In genomic region chr7:120272110-120272509, GRCm38 (mm10) we compare ENCODE assay signal across 12 mouse cellular contexts. TPM values are rescaled to one million over a fixed set of nuclear protein-coding genes. Genes with fewer than 3 reads are reported as not detected.
DNase-seq lines count a peak whose midpoint lies in the region; ATAC-seq and TF ChIP-seq lines count a peak whose summit lies in the region.
"Had no signal": no experiment of that assay in that cellular context is flagged by ENCODE, and none has a peak within 500 bp of the region (broad histone marks: within the 10 kb centered on the region; RNA-seq: fewer than 3 reads in every experiment).

No protein-coding gene starts in this region.

- no peaks in the 10 kb centered on the region for H3K27me3 ChIP-seq in forebrain, embryonic 13.5 days
- H3K27me3 ChIP-seq in forebrain, embryonic 11.5 days (ENCODE audit: control insufficient read depth, insufficient read depth, low read length) = no peaks in the 10 kb centered on the region
- H3K27me3 ChIP-seq in lung, embryonic 14.5 days (ENCODE audit: insufficient read depth, low read length) = no peaks in the 10 kb centered on the region

- TF ChIP-seq CTCF in lung, embryonic 14.5 days (IDR thresholded peaks at IDR 0.05; ENCODE audit: low read depth) = no peak

- no peaks in the 10 kb centered on the region for H3K9me3 ChIP-seq in forebrain, embryonic 13.5 days (replicated peaks)
- H3K9me3 ChIP-seq in forebrain, embryonic 11.5 days (ENCODE audit: control insufficient read depth, low read length) = no peaks in the 10 kb centered on the region
- no peaks in the 10 kb centered on the region for H3K9me3 ChIP-seq in lung, embryonic 14.5 days (ENCODE audit: low read depth, low read length)

- ATAC-seq in forebrain, embryonic 13.5 days = peak; percentile 93
- ATAC-seq in forebrain, embryonic 11.5 days (replicated peaks; ENCODE audit: low FRiP score) = no peak
- no peak for ATAC-seq in lung, embryonic 14.5 days (ENCODE audit: insufficient read depth)
- ATAC-seq: liver, postnatal 0 days had no signal

- H3K4me1 ChIP-seq in forebrain, embryonic 13.5 days = peaks cover 8% of the 10 kb centered on the region; the same call in 1 of the 2 replicates
- no peaks in the 10 kb centered on the region for H3K4me1 ChIP-seq in forebrain, embryonic 11.5 days (replicated peaks; ENCODE audit: control insufficient read depth, insufficient read depth, low read length)
- no peaks in the 10 kb centered on the region for H3K4me1 ChIP-seq in lung, embryonic 14.5 days (ENCODE audit: insufficient read depth)

- H3K36me3 ChIP-seq in forebrain, embryonic 13.5 days (ENCODE audit: poor library complexity, severe bottlenecking) = no peaks in the 10 kb centered on the region
- H3K36me3 ChIP-seq in forebrain, embryonic 11.5 days (ENCODE audit: control insufficient read depth, insufficient read depth, low read length) = no peaks in the 10 kb centered on the region
- H3K36me3 ChIP-seq in lung, embryonic 14.5 days (ENCODE audit: insufficient read depth) = no peaks in the 10 kb centered on the region

- H3K4me3 ChIP-seq in forebrain, embryonic 13.5 days = no peak overlapping the region
- no peak overlapping the region for H3K4me3 ChIP-seq in forebrain, embryonic 11.5 days (ENCODE audit: low read depth, low read length)
- no peak overlapping the region for H3K4me3 ChIP-seq in lung, embryonic 14.5 days (ENCODE audit: low read depth, low read length)

- no peak overlapping the region for H3K9ac ChIP-seq in forebrain, embryonic 13.5 days
- H3K9ac ChIP-seq in forebrain, embryonic 11.5 days (ENCODE audit: low read length) = no peak overlapping the region
- no peak overlapping the region for H3K9ac ChIP-seq in lung, embryonic 14.5 days
- H3K9ac ChIP-seq: liver, postnatal 0 days had no signal

- no peak for DNase-seq in forebrain, embryonic 11.5 days (ENCODE audit: low spot score)
- peak; percentile 1 for DNase-seq in lung, embryonic 14.5 days
- DNase-seq in lung, adult 18-20 months = no peak
- peak; percentile 50 to 74 for DNase-seq in cerebellum, postnatal 25 days
- peak; percentile 33 to 70 for DNase-seq in layer of hippocampus, postnatal 14 days (ENCODE audit: low spot score in 2 of 2)
- DNase-seq in adrenal gland, postnatal 10 days = no peak
- DNase-seq in adrenal gland, postnatal 14 days = no peak
- DNase-seq: adrenal gland, postnatal 25 days; liver, postnatal 0 days had no signal

- 31% methylated on average over 7 of the region's 7 CpGs for WGBS in forebrain, embryonic 13.5 days
- 80% methylated on average over 7 of the region's 7 CpGs for WGBS in forebrain, embryonic 11.5 days
- WGBS in lung, embryonic 14.5 days = 77% methylated on average over 7 of the region's 7 CpGs

- peak overlapping the region; percentile 35; the same call in 1 of the 2 replicates for H3K4me2 ChIP-seq in forebrain, embryonic 13.5 days
- no peak overlapping the region for H3K4me2 ChIP-seq in forebrain, embryonic 11.5 days (ENCODE audit: low read depth, low read length, severe bottlenecking)
- H3K4me2 ChIP-seq in lung, embryonic 14.5 days = no peak overlapping the region

- peak overlapping the region; percentile 45; the same call in 1 of the 2 replicates for H3K27ac ChIP-seq in forebrain, embryonic 13.5 days
- H3K27ac ChIP-seq in forebrain, embryonic 11.5 days (ENCODE audit: low read depth, low read length) = no peak overlapping the region
- no peak overlapping the region for H3K27ac ChIP-seq in lung, embryonic 14.5 days (ENCODE audit: low read depth)

RNA-seq across cellular contexts. Expression of gene Abca15, which starts 56.4 kb away (rescaled TPM):
- polyA plus RNA-seq in forebrain, embryonic 13.5 days (2015; fragmentation: Nextera tagmentation; extraction: Ambion mirVana) = not detected in 2 replicates
- polyA plus RNA-seq in forebrain, embryonic 11.5 days (2014; fragmentation: Nextera tagmentation; extraction: Ambion mirVana) = not detected in 2 replicates
- not detected in 2 replicates for polyA plus RNA-seq in lung, embryonic 14.5 days (2014; fragmentation: Nextera tagmentation; extraction: Ambion mirVana)
- not detected for total RNA-seq in layer of hippocampus, postnatal 14 days (2021)
- total RNA-seq in adrenal gland, postnatal 10 days (2021) = not detected
- not detected in 2 replicates for total RNA-seq in adrenal gland, postnatal 14 days (2021)
- total RNA-seq: adrenal gland, postnatal 25 days had no signal
- polyA plus RNA-seq: embryonic facial prominence, embryonic 11.5 days; liver, postnatal 0 days; small intestine, adult 2 months had no signal

Comparison
In these comparisons a context has a peak if more than half of its experiments do, and no peak if none do; other contexts are left out.
1. DNase-seq: peak in lung, embryonic 14.5 days (single experiment), cerebellum, postnatal 25 days (2 of 2) and layer of hippocampus, postnatal 14 days (2 of 2); none in forebrain, embryonic 11.5 days (single experiment), lung, adult 18-20 months (0 of 2), adrenal gland, postnatal 10 days (single experiment) and adrenal gland, postnatal 14 days (single experiment).